Mouse (Mus musculus) midbrain, postnatal 0 days (tissue): ENCODE results near the gene Ap4b1. TPM values are rescaled to one million over a fixed set of nuclear protein-coding genes. Genes with fewer than 3 reads are reported as not detected.

Experiments
- ATAC-seq: fragments of 200-750 bp; cut with Nextera tagmentation; 2 replicates; pipeline ENCODE4 v1.8.0; 2017; ENCODE audit warnings: moderate number of reproducible peaks, mild to moderate bottlenecking, moderate TSS enrichment, moderate library complexity; ENCODE audit not compliant: low FRiP score
- DNase-seq: peaks from one replicate; pipeline ENCODE4 v3.0.0-alpha.2; 2015; ENCODE audit warnings: low spot score
- H3K27ac ChIP-seq: fragments of 300-500 bp; sonication (generic); 2 replicates; pipeline ENCODE4 v1.5.1; 2014; ENCODE audit warnings: low read depth, mild to moderate bottlenecking, low read length, mixed read lengths
- H3K27me3 ChIP-seq: fragments of 300-500 bp; sonication (generic); 2 replicates; pipeline ENCODE4 v1.6.1; 2014; ENCODE audit warnings: low read length, control low read depth, mixed read lengths; ENCODE audit not compliant: insufficient read depth
- H3K36me3 ChIP-seq: fragments of 300-500 bp; sonication (generic); 2 replicates; pipeline ENCODE4 v1.6.1; 2014; ENCODE audit warnings: low read length, control low read depth, mixed read lengths; ENCODE audit not compliant: insufficient read depth
- H3K4me1 ChIP-seq: fragments of 300-500 bp; sonication (generic); 2 replicates; pipeline ENCODE4 v1.6.1; 2014; ENCODE audit warnings: mild to moderate bottlenecking, control low read depth, antibody characterized with exemption, low read length, mixed read lengths; ENCODE audit not compliant: insufficient read depth
- H3K4me2 ChIP-seq: fragments of 300-500 bp; sonication (generic); 2 replicates; pipeline ENCODE4 v1.6.1; 2014; ENCODE audit warnings: low read depth, mild to moderate bottlenecking, low read length, mixed read lengths; ENCODE audit not compliant: poor library complexity, severe bottlenecking
- H3K4me3 ChIP-seq: fragments of 300-500 bp; sonication (generic); 2 replicates; pipeline ENCODE4 v1.5.1; 2014; ENCODE audit warnings: low read depth, mild to moderate bottlenecking, low read length, moderate library complexity
- H3K9ac ChIP-seq: fragments of 300-500 bp; sonication (generic); replicated peaks from 2 replicates; pipeline ENCODE4 v1.6.1; 2014; ENCODE audit warnings: mild to moderate bottlenecking, low read length, moderate library complexity, mixed read lengths; ENCODE audit not compliant: poor library complexity, severe bottlenecking
- H3K9me3 ChIP-seq: fragments of 300-500 bp; sonication (generic); 2 replicates; pipeline ENCODE4 v1.6.1; 2016; ENCODE audit warnings: low read length, control low read depth
- CTCF ChIP-seq: IDR thresholded peaks from 2 replicates; pipeline ENCODE4 v1.5.1; 2016; ENCODE audit warnings: antibody characterized with exemption, mild to moderate bottlenecking
- WGBS: fragments of 180-500 bp; shearing (Covaris S2); extraction: QIAGEN DNeasy Blood & Tissue Kit; methylation state at CpG from one replicate; pipeline ENCODE4 v1.1.7; 2014; 5-methylcytosine and 5-hydroxymethylcytosine counted together
- polyA plus RNA-seq: library from polyadenylated mRNA; unstranded; fragments of >200 nt; fragmentation: Nextera tagmentation; extraction: Ambion mirVana; gene quantifications from 2 replicates; pipeline ENCODE4 v1.2.1, GENCODE M21; 2015
- total RNA-seq: library from RNA; depleted of rRNA; stranded (reverse); fragments of >200 nt; gene quantifications from 2 replicates; pipeline ENCODE4 v1.2.3, GENCODE M21; 2014

Gene Ap4b1
- total and polyA plus RNA-seq, 2 experiments from 2014 or later = 16.2 to 28.2 TPM

DNA sequence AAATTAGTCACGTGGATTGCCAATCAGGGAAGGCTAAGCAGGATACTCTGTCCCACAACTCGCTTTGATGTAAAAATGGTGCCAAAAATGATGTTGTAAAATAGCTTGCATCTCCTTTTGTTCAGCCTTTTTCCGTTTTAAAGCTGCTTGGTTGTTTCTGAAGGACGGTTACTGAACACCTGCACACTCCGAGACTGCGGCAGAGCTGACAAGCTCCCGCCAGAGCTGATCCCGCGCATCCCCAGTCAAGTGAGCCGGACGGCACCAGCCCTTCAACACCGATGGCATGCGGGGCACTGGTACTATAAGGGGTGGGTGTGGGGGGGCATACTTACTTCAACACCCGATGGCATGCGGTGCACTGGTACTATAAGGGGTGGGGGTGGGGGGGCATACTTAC, 35.3 kb upstream of the Ap4b1 start:
- whole genome bisulfite sequencing = 84% methylated on average over 15 of the region's 15 CpGs
- H3K36me3 ChIP-seq = peaks cover 2% of the 10 kb centered on the region
- no peak overlapping the region for H3K27ac ChIP-seq
- no peak overlapping the region for H3K9ac ChIP-seq
- no peak overlapping the region for H3K4me2 ChIP-seq
- ATAC-seq = no peak
- H3K4me3 ChIP-seq = no peak overlapping the region
- H3K27me3 ChIP-seq = no peaks in the 10 kb centered on the region
- TF ChIP-seq CTCF = no peak
- no peak for DNase-seq
- no peaks in the 10 kb centered on the region for H3K4me1 ChIP-seq
- no peaks in the 10 kb centered on the region for H3K9me3 ChIP-seq

DNA sequence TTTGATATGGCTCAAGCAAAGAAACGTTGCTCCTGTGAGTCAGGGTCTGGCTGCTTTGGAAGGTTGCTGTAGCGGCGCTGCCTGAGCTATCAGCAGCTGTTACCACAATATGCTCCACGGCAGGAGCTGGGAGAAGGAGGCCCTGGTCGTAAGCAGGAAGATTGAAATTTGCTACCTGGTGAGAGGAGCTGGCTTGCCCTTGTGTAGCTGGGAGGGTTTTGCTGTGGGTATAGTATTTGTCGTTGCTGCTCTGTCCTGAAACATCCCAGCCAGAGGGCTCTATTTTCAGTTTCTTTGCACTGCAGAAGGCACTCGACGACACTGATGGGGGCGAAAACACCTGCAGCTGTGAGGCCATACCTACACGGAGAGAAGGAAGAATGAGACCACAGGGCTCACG, 31.4 kb upstream of the Ap4b1 start:
- peaks cover 2% of the 10 kb centered on the region for H3K36me3 ChIP-seq
- WGBS = 88% methylated on average over 11 of the region's 11 CpGs
- H3K27ac ChIP-seq = no peak overlapping the region
- no peak for DNase-seq
- no peaks in the 10 kb centered on the region for H3K4me1 ChIP-seq
- H3K4me2 ChIP-seq = no peak overlapping the region
- TF ChIP-seq CTCF = no peak
- H3K4me3 ChIP-seq = no peak overlapping the region
- no peak for ATAC-seq
- no peaks in the 10 kb centered on the region for H3K27me3 ChIP-seq
- no peak overlapping the region for H3K9ac ChIP-seq
- H3K9me3 ChIP-seq = no peaks in the 10 kb centered on the region

DNA sequence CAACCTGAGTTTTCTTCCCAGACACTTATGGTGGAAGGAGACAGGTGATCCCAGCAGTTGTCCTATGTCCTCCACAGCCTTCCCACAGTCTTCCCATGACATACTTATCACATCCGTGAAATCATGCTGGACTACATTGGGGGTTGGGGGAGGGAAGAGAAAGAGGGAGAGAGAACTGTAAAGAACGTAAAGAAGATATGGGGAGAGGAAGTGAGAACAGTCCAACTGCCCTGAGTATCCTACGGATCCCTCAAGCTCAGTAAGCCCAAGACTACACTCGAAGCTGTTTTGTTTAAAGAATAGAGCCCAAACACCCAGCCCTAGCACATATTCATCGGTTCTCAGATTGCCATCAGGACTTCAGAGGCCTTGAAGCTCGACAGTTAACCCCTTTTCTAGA, 30.7 kb upstream of the Ap4b1 start:
- Histone ChIP-seq H3K4me1 (no peaks in the 10 kb centered on the region), H3K36me3 (no peaks in the 10 kb centered on the region; the same call in 1 of the 2 replicates), H3K9me3 (no peaks in the 10 kb centered on the region), H3K27me3 (no peaks in the 10 kb centered on the region), H3K4me3 (no peak overlapping the region), H3K27ac (no peak overlapping the region), H3K9ac (no peak overlapping the region), H3K4me2 (no peak overlapping the region)
- DNase-seq (no peak), ATAC-seq (no peak)
- TF ChIP-seq CTCF = no peak
- WGBS = 87% methylated on average over 6 of the region's 6 CpGs

DNA sequence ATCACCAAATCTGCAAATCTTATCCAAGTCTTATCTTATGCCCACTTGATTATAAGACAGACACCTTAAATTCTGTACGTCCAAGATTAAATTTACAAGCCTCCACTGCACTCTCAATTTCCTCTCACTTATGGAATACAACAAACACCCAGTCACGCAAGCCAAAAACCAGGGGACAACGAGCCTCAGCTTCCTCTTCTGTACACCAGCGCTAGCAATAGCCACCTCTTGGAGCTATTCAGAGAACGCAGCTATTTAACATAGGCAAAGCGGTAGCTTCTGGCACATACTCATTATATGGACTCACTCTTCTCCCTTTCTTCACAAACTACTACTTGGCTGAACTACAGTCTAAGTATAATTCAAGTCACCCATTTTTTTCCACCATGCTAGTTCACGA, 30.1 kb upstream of the Ap4b1 start:
- H3K4me3 ChIP-seq = no peak overlapping the region
- H3K27ac ChIP-seq = no peak overlapping the region
- ATAC-seq = no peak
- TF ChIP-seq CTCF = no peak
- no peaks in the 10 kb centered on the region for H3K27me3 ChIP-seq
- no peak for DNase-seq
- no peak overlapping the region for H3K4me2 ChIP-seq
- no peak overlapping the region for H3K9ac ChIP-seq
- no peaks in the 10 kb centered on the region for H3K9me3 ChIP-seq
- 82% methylated on average over 7 of the region's 7 CpGs for WGBS
- no peaks in the 10 kb centered on the region; the same call in 1 of the 2 replicates for H3K36me3 ChIP-seq
- no peaks in the 10 kb centered on the region for H3K4me1 ChIP-seq

- TF ChIP-seq CTCF = no peak
- Histone ChIP-seq H3K27me3 (no peaks in the 10 kb centered on the region), H3K27ac (no peak overlapping the region), H3K36me3 (no peaks in the 10 kb centered on the region; the same call in 1 of the 2 replicates), H3K4me2 (no peak overlapping the region), H3K4me1 (no peaks in the 10 kb centered on the region), H3K4me3 (no peak overlapping the region), H3K9ac (no peak overlapping the region), H3K9me3 (no peaks in the 10 kb centered on the region)
- no peak for ATAC-seq
- no peak for DNase-seq
- whole genome bisulfite sequencing = 96% methylated on average over 3 of the region's 3 CpGs
Observed at GRCm38 (mm10) chr3:103780271-103780670, 29.0 kb upstream of the Ap4b1 start.

DNA sequence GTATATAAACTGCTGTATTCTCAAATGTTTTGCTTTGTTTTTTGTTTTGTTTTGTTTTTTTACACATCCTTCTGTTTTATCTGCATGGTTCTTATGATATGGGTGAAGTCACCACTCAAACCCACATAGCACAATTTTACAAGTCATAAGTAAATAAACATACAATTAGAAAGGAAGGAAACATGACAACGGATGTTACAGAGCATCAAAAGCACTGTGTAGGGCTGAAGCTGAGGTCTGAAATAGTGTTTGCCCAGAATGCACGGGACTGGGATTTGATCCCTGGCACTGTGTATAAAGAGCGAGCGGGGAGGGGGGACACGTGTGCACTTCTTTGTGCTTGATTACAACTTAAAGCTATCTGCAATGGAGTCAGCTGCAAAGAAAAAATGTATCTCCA, 28.5 kb upstream of the Ap4b1 start:
- no peak for ATAC-seq
- H3K27me3 ChIP-seq = no peaks in the 10 kb centered on the region
- no peaks in the 10 kb centered on the region for H3K4me1 ChIP-seq
- no peak overlapping the region for H3K9ac ChIP-seq
- DNase-seq = no peak
- TF ChIP-seq CTCF = no peak
- no peak overlapping the region for H3K4me2 ChIP-seq
- no peak overlapping the region for H3K4me3 ChIP-seq
- H3K27ac ChIP-seq = no peak overlapping the region
- no peaks in the 10 kb centered on the region; the same call in 1 of the 2 replicates for H3K36me3 ChIP-seq
- no peaks in the 10 kb centered on the region for H3K9me3 ChIP-seq
- 76% methylated on average over 5 of the region's 5 CpGs for WGBS
